Mouse (Mus musculus): ENCODE results near the gene Armh3. TPM values are rescaled to one million over a fixed set of nuclear protein-coding genes. Genes with fewer than 3 reads are reported as not detected.

Armh3 gene
- polyA plus RNA-seq, 1 experiment, result 10.3 TPM

DNA sequence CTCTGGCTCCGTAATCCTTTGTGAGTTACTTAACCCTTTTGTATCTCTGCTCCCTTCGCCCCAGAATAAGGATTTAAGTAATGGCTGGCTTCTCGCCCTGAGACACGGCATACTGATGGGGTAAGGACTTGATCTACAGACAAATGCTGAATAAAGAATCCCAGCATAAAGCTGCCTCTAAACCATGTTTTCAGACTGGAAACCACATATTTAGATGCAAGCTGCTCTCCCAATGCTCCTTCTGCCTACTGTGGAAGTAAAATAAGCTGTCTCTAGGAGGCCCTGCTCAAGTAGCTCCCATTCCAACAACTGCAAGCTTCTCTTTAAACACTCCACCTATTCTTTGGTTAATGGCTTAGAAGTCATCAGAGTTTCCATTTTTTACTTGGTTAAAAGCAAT lies 81.8 kb downstream of the Armh3 start:
- DNase-seq (ENCODE audit: low read depth, low spot score), result no peak
- 89% methylated on average over 4 of the region's 4 CpGs for WGBS

DNA sequence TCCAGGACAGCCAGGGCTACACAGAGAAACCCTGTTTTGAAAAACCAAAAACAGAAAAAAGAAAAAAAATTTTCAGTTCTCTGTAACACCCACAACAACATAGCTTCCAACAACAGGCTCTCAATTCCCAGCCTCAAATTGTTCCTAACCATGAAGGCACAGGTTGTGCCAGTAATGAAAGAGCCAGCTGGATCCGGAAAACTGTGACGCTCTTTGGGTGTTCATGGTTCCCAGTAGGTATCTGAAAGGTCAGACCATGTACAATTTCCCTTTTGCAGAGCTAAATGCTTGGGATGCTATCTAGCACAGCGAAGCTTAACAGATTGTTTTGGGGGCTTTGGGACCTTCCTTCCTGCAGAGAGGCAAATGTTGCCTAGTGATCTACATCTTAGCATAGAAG lies 82.3 kb downstream of the Armh3 start:
- DNase-seq (ENCODE audit: low read depth, low spot score), result no peak
- 92% methylated on average over 3 of the region's 3 CpGs for WGBS

GRCm38 (mm10) chr19:45913036-45913435 lies 85.3 kb downstream of the Armh3 start:
- WGBS, result 74% methylated on average over 5 of the region's 5 CpGs
- DNase-seq (ENCODE audit: low read depth, low spot score), result no peak

GRCm38 (mm10) chr19:45912376-45912775 lies 85.9 kb downstream of the Armh3 start:
- WGBS, result 93% methylated on average over 6 of the region's 6 CpGs
- DNase-seq (ENCODE audit: low read depth, low spot score), result no peak

DNA sequence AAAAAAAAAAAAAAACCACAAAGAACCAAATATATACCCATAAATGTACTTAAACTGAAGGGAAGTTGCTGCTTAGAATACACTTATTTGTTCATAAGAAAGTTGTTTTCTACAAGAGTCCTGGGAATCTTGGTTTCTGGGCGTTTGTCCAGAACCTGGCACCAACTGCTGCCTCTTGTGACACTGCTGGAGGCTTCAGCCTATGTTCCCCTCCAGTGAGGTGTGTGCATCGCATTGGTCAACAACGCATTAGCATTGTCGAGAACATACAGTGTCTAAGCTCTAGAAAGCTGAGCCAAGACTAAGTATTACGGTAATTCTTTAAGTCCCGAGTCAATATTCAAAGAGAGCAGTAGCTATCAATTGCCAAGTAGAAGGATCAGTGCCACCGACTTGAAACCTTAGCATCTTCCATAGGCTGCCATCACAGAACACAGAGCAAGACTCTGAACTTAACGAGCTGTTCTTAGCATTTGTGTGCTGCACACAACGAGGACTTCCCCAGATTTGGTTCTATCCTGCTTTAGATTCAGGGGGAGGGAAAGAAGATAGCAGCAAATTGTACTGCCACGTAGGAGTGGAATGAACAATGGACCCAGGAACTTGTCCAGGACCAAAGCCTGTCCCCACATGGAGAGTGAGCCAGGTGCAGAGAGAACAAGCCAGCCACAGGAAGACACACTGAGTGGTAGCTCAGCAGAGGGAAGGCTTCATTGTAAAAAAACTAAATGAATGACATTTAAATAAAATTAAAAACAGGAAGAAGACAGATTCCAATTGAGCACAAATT lies 86.9 kb downstream of the Armh3 start:
- WGBS, result 83% methylated on average over 10 of the region's 10 CpGs
- DNase-seq (ENCODE audit: low read depth, low spot score), result no peak

GRCm38 (mm10) chr19:45908246-45908645 lies 90.0 kb downstream of the Armh3 start:
- DNase-seq (ENCODE audit: low read depth, low spot score), result no peak
- 98% methylated on average over 3 of the region's 3 CpGs for WGBS

DNA sequence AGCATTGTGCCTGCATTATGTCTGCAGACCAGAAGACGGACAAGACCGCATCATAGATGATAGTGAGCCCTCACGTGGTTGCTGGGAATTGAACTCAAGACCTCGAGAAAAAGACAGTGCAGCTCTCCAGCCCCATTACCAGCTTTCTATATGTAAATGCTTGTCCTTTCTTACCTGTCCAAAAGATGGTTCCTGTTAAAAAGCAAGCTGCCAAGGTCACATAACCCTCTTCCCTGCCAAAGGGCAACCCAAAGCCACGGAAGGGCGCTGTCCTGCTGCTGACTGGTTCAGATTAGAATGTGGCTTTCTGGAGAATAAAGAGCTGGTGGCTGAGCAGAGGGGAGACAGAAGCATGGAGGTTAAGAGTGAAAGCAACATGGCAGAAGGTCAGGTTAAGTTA lies 90.9 kb downstream of the Armh3 start:
- DNase-seq (ENCODE audit: low read depth, low spot score), result no peak
- 91% methylated on average over 6 of the region's 6 CpGs for WGBS

GRCm38 (mm10) chr19:45903861-45904260 lies 94.4 kb downstream of the Armh3 start:
- 90% methylated on average over 3 of the region's 3 CpGs for WGBS
- DNase-seq (ENCODE audit: low read depth, low spot score), result no peak

DNA sequence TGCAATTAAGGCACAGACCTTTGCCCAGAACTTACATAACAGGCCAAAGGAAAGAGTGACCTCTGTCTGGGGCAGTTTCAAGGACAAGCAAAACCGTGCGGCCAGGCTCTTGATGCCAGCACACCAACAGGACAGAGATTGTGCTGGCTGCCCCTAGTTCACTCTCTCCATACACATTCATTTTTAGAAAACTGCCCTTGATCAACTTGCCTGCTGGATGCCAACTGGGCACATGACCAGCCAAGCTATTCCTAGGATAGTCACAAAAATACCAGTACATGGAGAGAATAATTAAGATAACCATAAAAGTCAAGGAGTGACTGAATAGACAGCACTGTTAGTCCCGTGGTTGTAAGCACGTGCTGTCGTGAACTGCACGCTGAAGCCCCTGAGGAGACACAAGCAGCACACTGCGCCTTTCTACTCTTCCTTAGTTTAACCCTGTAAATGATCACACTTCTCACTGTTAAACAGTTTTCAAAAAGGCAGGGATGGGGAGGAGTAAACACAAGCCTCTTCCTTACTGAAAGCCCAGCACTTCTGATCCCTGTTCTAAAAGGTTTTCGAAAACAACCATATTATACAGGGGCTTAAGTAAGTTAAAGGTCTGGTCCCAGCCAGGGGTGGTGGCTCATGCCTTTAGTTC lies 95.8 kb downstream of the Armh3 start:
- no peak for DNase-seq (ENCODE audit: low read depth, low spot score)
- 81% methylated on average over 8 of the region's 8 CpGs for WGBS

- 93% methylated on average over 5 of the region's 5 CpGs for WGBS
- DNase-seq (ENCODE audit: low read depth, low spot score), result no peak
Observed at GRCm38 (mm10) chr19:45900836-45901235, 97.5 kb downstream of the Armh3 start.

- DNase-seq (ENCODE audit: low read depth, low spot score), result no peak
- WGBS, result 71% methylated on average over 1 of the region's 1 CpGs
Observed at GRCm38 (mm10) chr19:45895726-45896125, 102.6 kb downstream of the Armh3 start.

DNA sequence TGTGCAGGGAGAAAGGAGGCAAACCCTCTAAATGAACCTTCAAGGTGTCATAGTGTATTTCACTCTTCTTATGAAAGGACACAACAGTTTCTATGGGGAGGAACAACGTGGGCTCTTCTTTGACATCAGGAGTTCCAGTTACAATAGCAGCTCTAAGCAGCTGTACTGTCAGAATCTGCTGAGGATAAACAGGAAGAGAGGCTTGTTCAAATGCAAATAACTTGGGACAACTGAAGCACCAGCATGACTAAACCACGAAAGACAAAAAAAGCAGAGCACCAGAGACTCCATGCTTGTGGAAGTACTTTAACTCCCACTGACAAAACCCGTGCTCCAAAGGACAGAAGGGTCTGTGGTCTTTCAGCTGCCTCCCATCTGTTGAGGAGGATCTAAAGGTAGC lies 116.2 kb downstream of the Armh3 start:
- WGBS, result 70% methylated on average over 3 of the region's 3 CpGs
- no peak for DNase-seq (ENCODE audit: low read depth, low spot score)

DNA sequence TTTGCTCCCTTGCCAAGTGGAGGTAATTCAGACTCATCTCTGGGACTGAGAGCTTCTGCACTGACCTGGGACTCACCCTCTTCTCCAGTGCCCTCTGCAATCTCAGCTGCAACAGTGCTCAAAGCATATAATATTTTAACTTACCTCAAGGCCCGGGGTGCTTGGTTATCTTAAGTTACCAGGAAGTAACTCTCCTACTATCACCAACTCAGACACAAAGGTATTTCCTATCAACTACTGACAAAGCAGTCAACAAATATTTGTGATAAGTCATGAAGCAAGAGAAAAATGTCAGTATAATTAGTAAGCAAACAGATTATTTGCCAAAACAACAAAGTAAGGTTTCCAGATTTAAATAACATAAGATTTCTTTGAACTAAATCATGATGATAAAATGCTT lies 125.0 kb downstream of the Armh3 start:
- WGBS, result 38% methylated on average over 1 of the region's 1 CpGs
- no peak for DNase-seq (ENCODE audit: low read depth, low spot score)

GRCm38 (mm10) chr19:45855284-45855920 lies 142.9 kb downstream of the Armh3 start:
- 82% methylated on average over 8 of the region's 8 CpGs for WGBS

GRCm38 (mm10) chr19:45854521-45854920 lies 143.8 kb downstream of the Armh3 start:
- DNase-seq (ENCODE audit: low read depth, low spot score), result no peak
- WGBS, result 78% methylated on average over 7 of the region's 7 CpGs

More at GRCm38 (mm10) chr19:45855284-45855920, 142.9 kb downstream of the Armh3 start:
- DNase-seq (ENCODE audit: low read depth, low spot score), result no peak

- DNase-seq (ENCODE audit: low read depth, low spot score), result no peak
- WGBS, result 86% methylated on average over 4 of the region's 4 CpGs
Observed at GRCm38 (mm10) chr19:45847733-45848093, 150.6 kb downstream of the Armh3 start.

- no peak for DNase-seq (ENCODE audit: low read depth, low spot score)
- WGBS, result 86% methylated on average over 3 of the region's 3 CpGs
Observed at GRCm38 (mm10) chr19:45847016-45847732, 151.1 kb downstream of the Armh3 start.

DNA sequence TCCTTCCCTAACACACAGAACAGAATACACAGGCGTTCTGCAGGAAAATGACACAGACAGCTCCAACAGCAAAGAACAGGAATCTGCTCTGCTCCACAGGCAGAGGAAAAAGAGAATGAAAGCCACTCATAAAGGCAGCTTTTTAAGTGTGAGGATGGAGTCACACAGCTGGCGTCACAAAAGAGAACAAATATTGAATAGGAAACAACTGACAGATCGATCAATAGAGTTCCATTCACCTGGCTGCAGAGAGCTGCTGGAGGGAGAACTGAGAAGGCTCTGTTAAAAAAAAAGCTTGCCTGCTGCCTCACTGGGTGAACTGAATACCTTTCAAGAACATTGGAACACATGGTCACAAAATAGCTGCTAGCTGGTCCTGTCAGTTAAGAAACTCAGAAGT lies 154.1 kb downstream of the Armh3 start:
- 84% methylated on average over 3 of the region's 3 CpGs for WGBS
- no peak for DNase-seq (ENCODE audit: low read depth, low spot score)

DNA sequence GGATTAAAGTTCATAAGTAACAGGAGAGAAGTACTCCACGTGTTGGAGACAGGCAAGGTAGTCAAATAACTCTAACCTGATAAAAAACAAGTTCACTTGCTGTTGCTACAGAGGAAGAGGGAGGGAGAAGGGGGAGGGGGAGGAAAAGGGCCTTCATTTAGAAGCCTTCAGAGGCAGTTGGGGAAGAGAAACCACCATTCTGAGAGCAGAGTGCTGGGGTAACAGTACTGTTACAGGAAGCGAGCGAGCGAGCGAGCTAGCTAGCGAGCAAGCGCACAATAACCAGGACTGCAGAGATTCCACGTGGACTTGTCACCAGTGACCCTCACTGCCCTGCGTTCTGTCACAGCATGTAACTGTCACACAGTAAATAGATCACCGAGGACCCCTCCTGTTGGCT lies 154.9 kb downstream of the Armh3 start:
- WGBS, result 77% methylated on average over 10 of the region's 10 CpGs
- no peak for DNase-seq (ENCODE audit: low read depth, low spot score)

Measured in large intestine, adult 2 months (tissue).